Mouse (Mus musculus): ENCODE measurements around the gene Otub1. TPM values are rescaled to one million over a fixed set of nuclear protein-coding genes. Genes with fewer than 3 reads are reported as not detected.

Gene Otub1
- polyA plus RNA-seq, 1 experiment = 176 TPM

DNA sequence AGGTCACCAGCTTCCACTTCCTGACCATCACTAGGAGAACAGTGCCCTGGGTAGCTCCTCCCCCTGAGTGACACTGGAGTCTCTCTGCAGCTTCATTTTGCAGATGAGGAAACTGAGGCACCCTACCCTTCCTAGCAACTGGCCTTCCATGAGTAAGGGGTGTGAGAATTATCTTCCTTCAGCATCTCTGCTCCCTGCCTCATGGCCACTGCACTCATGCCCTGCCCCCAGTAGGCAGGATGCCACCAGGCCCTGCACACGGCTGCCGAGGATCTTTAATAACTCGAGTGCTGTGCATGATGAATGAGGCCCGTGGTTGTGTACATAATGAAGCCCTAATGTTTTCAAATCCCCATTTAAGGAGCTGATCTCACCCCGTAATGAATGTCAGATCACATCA lies 15.1 kb downstream of the Otub1 start:
- H3K36me3 ChIP-seq (ENCODE audit: control insufficient read depth, insufficient read depth, low read length) = no peaks in the 10 kb centered on the region
- no peak overlapping the region for H3K27ac ChIP-seq (ENCODE audit: control insufficient read depth, insufficient read depth, low read length)
- H3K27me3 ChIP-seq (ENCODE audit: control insufficient read depth, insufficient read depth, low read length) = no peaks in the 10 kb centered on the region; the same call in 1 of the 2 replicates
- no peaks in the 10 kb centered on the region for H3K4me1 ChIP-seq (replicated peaks; ENCODE audit: control insufficient read depth, insufficient read depth, low read length)
- 90% methylated on average over 5 of the region's 5 CpGs for WGBS
- TF ChIP-seq CTCF (IDR thresholded peaks at IDR 0.05; ENCODE audit: borderline replicate concordance, control insufficient read depth, extremely low read depth, insufficient read depth, low read length, poor library complexity) (no peak), POLR2A (IDR thresholded peaks at IDR 0.05; ENCODE audit: control insufficient read depth, extremely low read depth, insufficient read depth, low read length, poor library complexity) (no peak)
- no peak for DNase-seq
- no peak overlapping the region for H3K4me3 ChIP-seq (ENCODE audit: control insufficient read depth, insufficient read depth, low read length)

DNA sequence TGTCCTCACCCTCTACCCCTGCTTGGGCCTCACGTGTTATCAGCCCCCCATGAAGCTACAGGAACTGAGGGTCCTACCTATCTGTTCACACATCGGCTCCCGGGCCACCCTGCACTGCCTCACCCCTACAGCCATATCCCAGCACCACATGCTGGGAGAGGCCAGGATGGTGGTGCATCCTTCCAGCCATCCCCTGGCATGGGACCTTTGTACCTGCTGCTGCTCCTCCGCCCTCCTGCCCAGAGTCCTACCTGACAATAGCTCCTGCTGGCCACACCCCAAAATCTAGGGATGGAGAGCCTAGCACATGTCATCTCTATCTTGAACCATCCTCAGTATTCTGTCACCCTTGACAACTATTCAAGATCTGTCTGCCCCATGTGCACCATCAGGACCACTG lies 17.1 kb downstream of the Otub1 start:
- 98% methylated on average over 4 of the region's 4 CpGs for WGBS
- no peak for DNase-seq
- no peaks in the 10 kb centered on the region for H3K4me1 ChIP-seq (replicated peaks; ENCODE audit: control insufficient read depth, insufficient read depth, low read length)

DNA sequence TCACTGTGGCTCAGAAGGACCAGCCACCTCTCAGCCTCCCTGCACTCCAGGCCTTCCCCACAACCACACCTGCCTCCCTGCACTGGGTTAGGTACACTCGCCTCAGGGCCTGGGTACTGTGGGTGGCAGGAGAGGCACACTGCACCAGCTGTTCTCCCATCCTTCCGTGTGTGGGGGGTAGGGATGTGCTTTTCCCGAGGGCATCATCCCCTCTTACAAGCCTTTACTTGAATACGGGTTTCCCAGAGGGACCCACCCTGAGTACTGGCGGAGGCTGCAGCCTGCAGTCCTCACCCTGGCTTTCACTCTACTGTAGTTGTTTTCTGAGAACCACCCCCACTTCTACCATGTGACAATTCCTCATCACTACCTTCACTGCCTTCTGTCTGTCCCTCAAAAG lies 19.0 kb downstream of the Otub1 start:
- Histone ChIP-seq H3K27ac (ENCODE audit: control insufficient read depth, insufficient read depth, low read length) (no peak overlapping the region), H3K4me1 (replicated peaks; ENCODE audit: control insufficient read depth, insufficient read depth, low read length) (peaks cover 5% of the 10 kb centered on the region), H3K4me3 (ENCODE audit: control insufficient read depth, insufficient read depth, low read length) (no peak overlapping the region), H3K36me3 (ENCODE audit: control insufficient read depth, insufficient read depth, low read length) (no peaks in the 10 kb centered on the region), H3K27me3 (ENCODE audit: control insufficient read depth, insufficient read depth, low read length) (no peaks in the 10 kb centered on the region)
- DNase-seq = no peak
- no peak for TF ChIP-seq CTCF (IDR thresholded peaks at IDR 0.05; ENCODE audit: borderline replicate concordance, control insufficient read depth, extremely low read depth, insufficient read depth, low read length, poor library complexity)
- TF ChIP-seq POLR2A (IDR thresholded peaks at IDR 0.05; ENCODE audit: control insufficient read depth, extremely low read depth, insufficient read depth, low read length, poor library complexity) = no peak
- 86% methylated on average over 5 of the region's 5 CpGs for WGBS

More for the DNA sequence above, 17.1 kb downstream of the Otub1 start:
- Histone ChIP-seq H3K27ac (ENCODE audit: control insufficient read depth, insufficient read depth, low read length) (no peak overlapping the region), H3K4me3 (ENCODE audit: control insufficient read depth, insufficient read depth, low read length) (no peak overlapping the region), H3K36me3 (ENCODE audit: control insufficient read depth, insufficient read depth, low read length) (no peaks in the 10 kb centered on the region), H3K27me3 (ENCODE audit: control insufficient read depth, insufficient read depth, low read length) (no peaks in the 10 kb centered on the region)
- TF ChIP-seq CTCF (IDR thresholded peaks at IDR 0.05; ENCODE audit: borderline replicate concordance, control insufficient read depth, extremely low read depth, insufficient read depth, low read length, poor library complexity) (no peak), POLR2A (IDR thresholded peaks at IDR 0.05; ENCODE audit: control insufficient read depth, extremely low read depth, insufficient read depth, low read length, poor library complexity) (no peak)

DNA sequence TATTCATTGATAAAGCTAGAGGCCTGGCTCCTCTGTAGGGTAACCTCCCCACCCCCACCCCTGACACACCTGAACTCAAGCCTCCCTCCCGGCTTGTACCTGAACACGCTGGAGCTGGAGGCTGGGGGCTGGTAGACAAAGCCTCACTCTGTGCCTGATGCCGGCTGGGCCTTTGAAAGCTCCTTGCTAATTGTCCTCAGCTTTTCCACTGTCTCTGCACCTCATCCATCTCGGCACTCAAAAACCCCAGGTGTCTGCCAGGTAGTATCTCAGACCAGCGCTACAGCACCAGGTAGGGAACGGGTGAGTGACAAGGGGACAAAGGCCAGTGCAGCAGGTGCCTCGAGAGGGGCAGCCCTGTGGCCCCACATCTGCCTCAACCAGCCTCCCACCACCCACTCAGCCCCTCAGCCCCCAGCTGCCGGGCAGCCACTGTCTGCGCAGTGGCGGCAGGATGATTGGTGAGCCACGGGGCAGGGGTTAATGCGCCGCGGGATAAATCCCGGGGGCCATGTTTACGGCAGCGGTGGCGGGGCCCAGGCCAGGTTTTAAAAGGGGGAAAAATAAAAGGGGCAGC lies 20.3 kb downstream of the Otub1 start:
- 92% methylated on average over 18 of the region's 18 CpGs for WGBS
- no peak overlapping the region for H3K4me3 ChIP-seq (ENCODE audit: control insufficient read depth, insufficient read depth, low read length)
- H3K27ac ChIP-seq (ENCODE audit: control insufficient read depth, insufficient read depth, low read length) = no peak overlapping the region
- no peak for DNase-seq
- H3K36me3 ChIP-seq (ENCODE audit: control insufficient read depth, insufficient read depth, low read length) = no peaks in the 10 kb centered on the region
- H3K27me3 ChIP-seq (ENCODE audit: control insufficient read depth, insufficient read depth, low read length) = no peaks in the 10 kb centered on the region
- H3K4me1 ChIP-seq (replicated peaks; ENCODE audit: control insufficient read depth, insufficient read depth, low read length) = peaks cover 10% of the 10 kb centered on the region
- TF ChIP-seq CTCF (IDR thresholded peaks at IDR 0.05; ENCODE audit: borderline replicate concordance, control insufficient read depth, extremely low read depth, insufficient read depth, low read length, poor library complexity) (no peak), POLR2A (IDR thresholded peaks at IDR 0.05; ENCODE audit: control insufficient read depth, extremely low read depth, insufficient read depth, low read length, poor library complexity) (no peak)

DNA sequence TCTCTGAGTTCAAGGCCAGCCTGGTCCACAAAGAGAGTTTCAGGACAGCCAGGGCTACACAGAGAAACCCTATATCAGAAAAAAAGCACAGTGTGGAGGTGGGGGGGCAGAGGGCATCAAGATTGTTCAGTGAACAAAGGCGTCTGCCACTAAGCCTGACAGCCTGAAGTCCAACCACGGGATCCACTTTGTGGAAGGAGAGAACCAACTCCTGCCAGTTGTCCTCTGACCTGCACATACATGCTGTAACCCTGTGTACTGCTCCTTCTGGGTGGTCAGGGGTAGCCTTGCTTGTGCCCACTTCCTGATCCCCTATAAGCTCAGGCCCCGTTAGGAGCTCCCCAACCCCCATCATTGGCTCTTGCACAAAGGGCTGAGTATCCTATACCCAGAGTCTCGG lies 21.1 kb downstream of the Otub1 start:
- Histone ChIP-seq H3K27ac (ENCODE audit: control insufficient read depth, insufficient read depth, low read length) (no peak overlapping the region), H3K4me3 (ENCODE audit: control insufficient read depth, insufficient read depth, low read length) (no peak overlapping the region), H3K27me3 (ENCODE audit: control insufficient read depth, insufficient read depth, low read length) (no peaks in the 10 kb centered on the region), H3K36me3 (ENCODE audit: control insufficient read depth, insufficient read depth, low read length) (no peaks in the 10 kb centered on the region), H3K4me1 (replicated peaks; ENCODE audit: control insufficient read depth, insufficient read depth, low read length) (peaks cover 13% of the 10 kb centered on the region)
- no peak for DNase-seq
- TF ChIP-seq CTCF (IDR thresholded peaks at IDR 0.05; ENCODE audit: borderline replicate concordance, control insufficient read depth, extremely low read depth, insufficient read depth, low read length, poor library complexity) (no peak), POLR2A (IDR thresholded peaks at IDR 0.05; ENCODE audit: control insufficient read depth, extremely low read depth, insufficient read depth, low read length, poor library complexity) (no peak)
- WGBS = 93% methylated on average over 4 of the region's 4 CpGs

DNA sequence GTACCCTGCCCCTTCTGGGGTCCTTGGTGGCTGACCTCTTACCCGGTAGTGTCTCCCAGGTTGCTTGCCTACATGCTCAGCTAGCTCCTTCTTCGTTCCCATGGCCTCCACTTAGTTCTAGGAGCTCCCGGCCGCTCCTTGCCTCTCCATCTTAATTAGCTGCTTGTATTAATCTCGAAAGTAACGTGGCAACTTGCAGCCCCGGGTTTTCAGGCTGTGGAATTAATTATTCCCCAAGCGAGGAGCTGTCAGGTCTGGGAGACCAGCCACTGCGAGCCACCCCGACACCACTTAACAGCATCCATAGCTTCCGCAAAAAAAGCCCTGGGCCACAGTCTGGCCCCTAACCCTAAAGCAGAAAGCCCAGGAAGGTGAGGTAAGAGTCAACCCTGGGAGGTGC lies 22.7 kb downstream of the Otub1 start:
- Histone ChIP-seq H3K27ac (ENCODE audit: control insufficient read depth, insufficient read depth, low read length) (no peak overlapping the region), H3K4me1 (replicated peaks; ENCODE audit: control insufficient read depth, insufficient read depth, low read length) (peaks cover 28% of the 10 kb centered on the region), H3K4me3 (ENCODE audit: control insufficient read depth, insufficient read depth, low read length) (no peak overlapping the region), H3K36me3 (ENCODE audit: control insufficient read depth, insufficient read depth, low read length) (no peaks in the 10 kb centered on the region), H3K27me3 (ENCODE audit: control insufficient read depth, insufficient read depth, low read length) (no peaks in the 10 kb centered on the region)
- DNase-seq = no peak
- TF ChIP-seq CTCF (IDR thresholded peaks at IDR 0.05; ENCODE audit: borderline replicate concordance, control insufficient read depth, extremely low read depth, insufficient read depth, low read length, poor library complexity) (no peak), POLR2A (IDR thresholded peaks at IDR 0.05; ENCODE audit: control insufficient read depth, extremely low read depth, insufficient read depth, low read length, poor library complexity) (no peak)
- 94% methylated on average over 11 of the region's 11 CpGs for WGBS

All from thymus, adult 2 months (tissue).